Mouse (Mus musculus): ENCODE measurements around the gene Dnajc8.
A peak's percentile ranks its signal among the peaks of the same experiment; 100 is the strongest.
"Not testable (repeated sequence)": the region's sequence is repeated elsewhere in the genome, so short reads cannot be mapped to it uniquely, and the experiment has no call there.

Dnajc8 gene

DNA sequence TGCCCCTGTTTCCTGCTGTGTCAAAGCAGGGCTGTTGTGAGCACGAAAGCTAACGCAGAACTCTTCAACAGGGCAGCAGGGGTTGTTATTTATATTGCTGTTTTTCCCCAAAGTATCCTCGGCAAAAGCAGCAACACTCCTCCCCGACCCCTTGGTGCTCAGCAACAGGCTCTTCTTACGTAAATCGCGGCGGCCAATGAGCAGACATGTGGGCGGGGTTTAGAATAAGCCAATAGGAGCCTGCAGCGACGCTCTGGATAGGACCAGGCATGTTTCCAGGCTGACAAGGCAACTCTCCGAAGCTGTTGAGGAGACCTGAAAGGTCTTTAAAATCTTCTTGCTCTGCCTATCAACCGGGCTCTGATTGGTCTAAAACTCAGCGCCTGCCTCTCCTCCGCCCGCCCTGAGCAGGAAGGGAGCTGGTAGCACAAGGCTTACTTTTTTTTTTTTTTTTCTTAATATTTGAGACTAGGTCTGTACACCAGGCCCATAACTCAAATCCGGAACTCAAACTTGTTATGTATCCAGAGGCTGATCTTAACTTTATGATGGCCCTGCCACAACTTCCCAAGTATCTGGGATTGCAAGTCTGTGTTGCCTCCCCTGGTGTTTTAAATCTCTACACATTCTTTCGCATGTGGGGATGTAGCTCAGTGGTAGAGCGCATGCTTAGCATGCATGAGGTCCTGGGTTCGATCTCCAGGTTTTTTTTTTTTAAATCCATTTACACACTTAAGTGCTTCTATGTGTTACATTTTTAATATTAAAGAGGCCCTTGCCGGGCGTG is 19.8 kb upstream of the Dnajc8 start:
- ATAC-seq (ENCODE audit: low TSS enrichment) = peak; percentile 94

DNA sequence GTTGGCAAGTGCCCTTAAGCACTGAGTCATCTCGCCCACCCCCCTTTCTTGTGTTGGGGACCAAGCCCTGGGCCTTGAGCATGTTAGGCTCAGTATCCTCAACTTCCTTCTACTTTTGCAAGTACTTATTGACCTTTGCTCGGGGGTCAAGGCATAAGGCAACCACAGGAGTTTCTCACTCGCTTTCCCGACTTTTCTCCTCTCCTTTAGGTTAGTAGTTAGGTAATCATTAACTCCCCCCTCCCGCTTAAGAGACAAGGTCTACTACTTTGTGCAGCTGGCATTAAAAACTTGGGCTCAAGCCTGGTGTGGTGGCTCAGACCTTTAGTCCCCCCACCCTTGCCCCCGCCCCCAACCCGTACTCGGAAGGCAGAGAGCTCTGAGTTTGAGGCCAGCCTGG is 17.3 kb upstream of the Dnajc8 start:
- ATAC-seq (ENCODE audit: low TSS enrichment) = no peak

DNA sequence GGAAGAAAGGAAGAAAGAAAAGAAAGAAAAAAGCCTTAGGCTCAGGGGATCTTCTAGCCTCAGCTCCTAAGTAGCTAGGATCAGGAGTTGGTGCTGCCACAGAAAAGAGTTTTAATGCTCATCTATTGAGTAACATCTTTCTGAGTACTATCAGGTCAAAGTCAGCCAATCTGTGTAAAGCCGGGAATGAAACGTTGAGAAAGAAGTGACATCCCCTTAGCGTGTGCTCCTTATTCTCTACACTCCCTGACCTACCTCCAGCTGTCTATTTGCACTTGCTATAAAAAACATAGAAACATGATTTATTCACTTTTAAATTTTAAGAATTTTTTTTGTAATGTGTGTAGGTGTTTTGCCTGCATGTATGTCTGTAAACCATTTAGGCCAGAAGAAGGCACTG is 16.2 kb upstream of the Dnajc8 start:
- no peak for ATAC-seq (ENCODE audit: low TSS enrichment)

DNA sequence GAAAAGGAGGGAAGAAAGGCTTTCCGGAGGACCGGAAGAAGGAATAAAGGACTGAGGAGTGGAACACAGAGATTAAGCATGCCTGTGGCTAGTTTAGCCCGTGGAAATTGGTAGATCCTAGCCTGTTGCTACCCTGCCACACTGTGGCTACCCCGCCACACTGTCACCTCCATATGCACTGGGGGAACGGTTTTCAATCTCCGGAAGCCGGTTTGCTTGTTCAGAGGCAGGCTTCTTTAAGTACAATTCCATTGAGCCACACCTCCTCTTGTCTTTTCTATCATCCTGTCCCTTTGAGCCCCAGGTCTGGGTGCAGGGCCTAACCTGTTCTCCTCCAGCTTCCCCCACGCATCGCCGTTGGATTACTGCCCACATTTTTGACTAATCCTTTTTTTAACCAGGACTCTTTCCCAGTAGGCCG is 11.0 kb upstream of the Dnajc8 start:
- ATAC-seq (ENCODE audit: low TSS enrichment) = no peak

DNA sequence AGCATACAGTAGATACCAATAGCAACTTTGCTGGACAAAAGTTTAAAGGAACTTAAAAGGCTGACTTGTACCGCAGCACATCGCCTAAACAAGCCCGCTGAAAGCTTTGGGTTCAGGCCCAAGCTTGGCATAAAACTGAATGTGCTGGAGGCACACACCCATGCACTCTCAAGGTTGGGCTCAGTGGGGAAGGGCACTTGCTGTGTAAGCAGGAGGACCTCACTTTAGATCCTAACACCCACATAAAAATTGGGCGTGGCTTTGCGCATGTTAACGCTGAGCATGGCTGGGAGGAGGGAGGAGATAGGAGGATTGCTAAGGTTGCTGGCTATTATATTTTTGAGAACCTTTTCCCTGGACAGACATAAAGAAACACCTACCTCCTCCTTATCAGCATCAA is 10.5 kb upstream of the Dnajc8 start:
- ATAC-seq (ENCODE audit: low TSS enrichment) = no peak; the same call in 1 of the 2 replicates

DNA sequence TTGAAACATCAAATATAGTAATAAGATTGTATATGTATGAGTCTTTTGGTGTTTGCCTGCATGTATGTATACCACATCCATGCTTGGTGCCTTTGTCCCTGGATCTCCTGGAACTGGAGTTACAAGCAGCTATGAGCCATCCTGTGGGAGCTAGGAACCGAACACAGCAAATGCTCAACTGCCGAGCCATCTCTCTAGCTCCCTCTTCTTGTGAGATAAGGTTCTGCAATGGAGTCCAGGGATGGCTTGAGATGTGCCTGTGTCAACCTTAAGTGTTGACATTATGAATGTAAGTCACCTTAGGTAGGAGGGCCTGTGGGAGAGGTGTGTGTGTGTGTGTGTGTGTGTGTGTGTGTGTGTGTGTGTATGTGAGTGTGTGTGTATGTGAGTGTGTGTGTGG is 8.7 kb upstream of the Dnajc8 start:
- ATAC-seq (ENCODE audit: low TSS enrichment) = no peak

DNA sequence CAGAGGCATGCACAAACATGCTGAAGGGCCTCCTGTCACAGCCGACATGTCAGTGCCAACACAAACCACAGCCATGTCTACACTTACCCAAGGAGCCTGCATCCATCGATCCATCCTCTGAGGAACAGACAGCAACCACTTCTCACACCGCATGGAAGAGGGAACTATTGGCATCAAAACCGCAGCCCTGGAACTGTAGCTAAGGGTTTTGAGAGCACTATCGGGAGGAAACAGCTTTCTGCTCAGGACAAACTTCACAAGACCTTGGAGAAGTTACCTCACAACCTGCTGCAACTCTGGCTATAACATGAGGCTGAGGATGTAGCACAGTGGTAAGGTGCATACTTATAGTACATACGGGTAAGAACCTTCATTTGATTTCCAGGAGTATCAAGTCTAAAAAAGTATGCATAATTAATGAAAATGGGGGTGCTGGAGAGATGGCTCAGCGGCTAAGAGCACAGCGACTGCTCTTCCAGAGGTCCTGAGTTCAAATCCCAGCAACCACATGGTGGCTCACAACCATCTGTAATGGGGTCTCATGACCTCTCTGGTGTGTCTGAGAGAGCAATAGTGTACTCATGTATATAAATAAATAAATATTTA is 7.3 kb upstream of the Dnajc8 start:
- no peak for ATAC-seq (ENCODE audit: low TSS enrichment)

DNA sequence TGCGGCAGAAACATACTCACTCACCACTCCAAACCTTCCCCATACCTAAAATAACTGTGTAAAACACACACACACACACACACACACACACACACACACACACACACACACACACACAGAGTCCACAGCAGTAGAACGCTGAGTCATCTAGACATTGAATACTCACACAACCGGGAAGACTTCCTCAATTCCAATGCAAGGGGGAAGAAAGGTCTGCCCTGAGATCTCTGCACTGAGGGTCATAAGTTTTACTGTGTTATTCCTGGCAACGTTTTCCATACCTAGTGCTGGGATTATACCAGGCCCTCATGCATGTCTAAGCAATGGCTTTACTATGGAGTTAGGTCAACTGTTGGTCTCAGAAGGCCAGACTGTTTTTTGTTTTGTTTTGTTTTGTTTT is 6.0 kb upstream of the Dnajc8 start:
- ATAC-seq (ENCODE audit: low TSS enrichment) = no peak

DNA sequence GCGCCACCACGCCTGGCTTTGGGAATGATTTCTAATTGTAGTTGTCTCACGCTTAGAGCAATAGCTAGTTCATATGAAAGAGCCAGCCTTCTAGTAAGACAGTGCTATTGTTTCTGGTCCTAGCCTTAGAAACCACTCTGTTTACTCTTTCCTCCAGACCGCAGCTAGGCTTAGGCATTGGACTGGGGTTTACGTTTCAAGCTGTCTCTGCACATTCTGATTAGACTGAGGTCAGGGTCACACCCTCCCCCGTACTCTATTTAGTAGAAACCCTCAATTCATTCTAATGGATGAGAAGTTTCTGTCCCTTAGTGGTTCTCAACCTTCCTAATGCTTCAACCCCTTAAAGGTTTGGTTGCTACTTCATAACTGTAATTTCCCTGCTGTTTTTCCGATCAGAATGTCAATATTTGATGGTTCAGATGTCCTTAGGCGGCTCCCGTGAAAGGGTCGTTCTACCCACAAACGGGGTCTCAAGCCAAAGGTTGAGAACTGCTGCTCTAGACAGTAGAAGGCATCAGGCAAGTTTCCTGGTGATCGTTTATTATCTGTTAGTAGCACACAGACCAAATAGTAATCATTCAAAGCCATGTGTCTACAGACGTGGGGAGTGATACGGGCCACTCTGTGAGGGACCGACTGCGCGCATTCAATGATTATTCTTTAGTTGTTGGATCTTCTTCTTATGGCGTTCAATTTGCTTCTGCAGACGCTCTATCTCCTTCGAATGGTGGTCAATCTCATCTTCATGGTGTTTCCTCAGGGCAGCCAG is 5.1 kb upstream of the Dnajc8 start:
- no peak for ATAC-seq (ENCODE audit: low TSS enrichment)

DNA sequence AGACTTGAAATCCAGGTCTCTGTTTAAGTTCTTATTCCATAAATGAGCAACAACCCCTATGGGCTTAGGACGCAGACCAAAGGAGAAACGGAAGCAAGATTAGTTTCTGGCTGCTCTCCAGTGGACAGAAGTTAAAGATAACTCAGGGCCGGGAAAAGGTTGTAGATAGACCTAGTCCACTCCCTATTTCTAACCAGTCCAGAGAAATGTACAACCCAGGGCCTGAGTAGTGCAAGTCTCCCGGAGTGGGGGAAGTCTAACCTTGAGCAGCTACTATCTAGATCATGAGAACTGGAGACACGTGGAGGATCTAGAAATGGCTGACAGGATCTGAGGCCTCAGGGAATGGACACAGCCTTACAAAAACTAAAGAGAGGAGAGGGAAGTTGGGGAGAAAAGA is 2.9 kb upstream of the Dnajc8 start:
- peak; percentile 13; the same call in 1 of the 2 replicates for ATAC-seq (ENCODE audit: low TSS enrichment)

DNA sequence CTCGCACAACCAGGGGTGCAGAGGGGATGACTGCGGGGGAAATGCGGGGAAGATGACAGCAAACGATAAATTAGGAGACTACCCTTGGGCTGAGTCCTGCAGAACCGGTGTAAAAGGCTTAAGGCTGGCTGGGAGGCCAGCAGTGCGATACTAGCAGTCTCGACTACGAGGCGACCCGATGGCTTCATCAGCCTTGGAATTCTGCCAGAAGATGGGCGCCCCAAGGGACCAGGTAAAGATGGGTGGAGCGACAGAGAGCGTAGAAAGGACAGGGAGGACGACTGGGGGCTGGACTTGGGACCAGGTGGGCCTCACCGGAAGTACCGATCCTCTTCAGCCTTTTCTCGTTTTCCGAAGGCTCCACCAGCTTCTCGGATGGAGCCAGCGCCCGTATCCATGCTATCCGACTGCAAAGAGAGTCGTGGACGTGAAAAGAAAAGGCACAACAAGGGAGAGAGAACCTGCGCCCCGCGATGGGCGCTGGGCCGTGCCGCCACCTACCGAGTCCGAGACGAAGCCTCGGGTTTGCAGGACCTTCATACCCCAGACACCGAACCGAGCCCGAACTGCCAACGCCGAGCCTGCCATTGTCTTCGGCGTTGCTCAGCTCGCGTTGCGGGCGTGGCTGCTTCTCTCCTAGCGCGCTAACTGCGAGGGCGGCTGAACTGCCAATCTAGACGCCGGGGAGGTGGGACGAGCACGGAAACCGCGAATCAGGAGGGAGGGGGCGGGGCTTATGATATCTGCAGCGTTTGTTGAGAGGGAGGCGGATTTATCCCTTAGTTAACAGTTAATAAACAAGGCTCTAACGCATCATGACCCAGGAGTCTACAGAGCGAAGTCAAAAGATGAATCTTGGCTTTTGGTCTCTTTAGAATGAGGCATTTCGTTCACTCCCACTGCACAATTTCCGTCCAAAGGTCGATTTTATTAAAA is 2.1 kb upstream of the Dnajc8 start, which contains the start of gene Atpif1:
Gene Atpif1 (minus strand): TSS at position 679 of the 936 bp plus-strand sequence.
- peak; percentile 88 for ATAC-seq (ENCODE audit: low TSS enrichment)

DNA sequence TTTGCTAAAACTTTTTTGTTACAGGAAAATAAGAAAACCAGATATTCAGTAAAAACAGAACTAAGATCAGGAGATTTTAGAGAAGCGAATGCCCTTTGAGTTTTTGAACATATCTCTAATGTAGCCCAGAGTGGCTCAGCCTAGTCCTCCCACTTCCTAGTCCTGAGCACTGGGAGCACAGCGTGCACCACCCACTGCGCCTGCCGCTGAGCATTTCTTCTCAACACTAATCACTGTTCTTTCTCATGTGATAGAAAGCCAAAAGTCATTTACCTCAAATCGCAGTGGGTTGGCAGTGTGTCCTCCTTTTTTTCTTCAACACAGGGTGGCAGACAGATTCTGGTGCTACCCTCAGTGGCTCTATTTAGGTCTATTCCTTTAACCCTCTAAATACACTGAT is 4.1 kb downstream of the Dnajc8 start:
- no peak for ATAC-seq (ENCODE audit: low TSS enrichment)

DNA sequence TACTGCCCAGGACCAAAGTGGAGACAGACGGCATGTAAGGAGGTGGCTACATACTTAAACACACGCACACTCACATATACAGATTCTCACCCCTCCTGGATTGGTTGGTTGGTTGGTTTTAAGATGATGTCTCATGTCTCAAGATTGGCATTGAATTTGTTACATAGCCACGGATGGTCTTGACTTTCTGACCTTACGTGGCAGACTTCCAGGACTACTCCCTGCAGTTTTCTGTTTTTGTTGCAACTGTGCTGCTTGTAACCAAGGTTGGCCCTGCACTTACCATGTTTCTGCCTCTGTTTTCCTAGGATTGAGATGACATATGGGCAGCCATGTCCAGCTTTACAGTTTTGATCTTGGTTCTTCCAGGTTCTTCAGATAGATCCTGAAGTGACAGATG is 6.1 kb downstream of the Dnajc8 start:
- ATAC-seq (ENCODE audit: low TSS enrichment) = no peak

DNA sequence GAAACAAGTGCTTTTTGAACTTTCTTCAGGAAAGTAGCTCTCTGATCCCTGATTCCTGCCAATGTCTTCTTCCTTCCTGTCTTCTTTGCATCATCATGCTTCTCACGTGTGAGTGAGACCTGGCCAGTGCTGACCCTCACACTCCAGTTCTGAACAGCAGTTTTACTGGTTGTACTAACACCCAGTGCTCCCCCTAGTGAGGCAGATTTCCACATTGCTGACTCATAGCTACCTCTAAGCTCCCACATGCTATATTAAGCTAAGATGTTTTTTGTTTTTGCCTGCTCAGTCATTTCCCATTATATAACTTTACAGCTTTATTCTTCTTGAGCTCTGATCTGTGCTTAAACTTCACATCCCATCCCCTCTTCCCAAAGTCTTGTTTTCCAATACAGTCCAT is 7.4 kb downstream of the Dnajc8 start:
- peak; percentile 85 for ATAC-seq (ENCODE audit: low TSS enrichment)

DNA sequence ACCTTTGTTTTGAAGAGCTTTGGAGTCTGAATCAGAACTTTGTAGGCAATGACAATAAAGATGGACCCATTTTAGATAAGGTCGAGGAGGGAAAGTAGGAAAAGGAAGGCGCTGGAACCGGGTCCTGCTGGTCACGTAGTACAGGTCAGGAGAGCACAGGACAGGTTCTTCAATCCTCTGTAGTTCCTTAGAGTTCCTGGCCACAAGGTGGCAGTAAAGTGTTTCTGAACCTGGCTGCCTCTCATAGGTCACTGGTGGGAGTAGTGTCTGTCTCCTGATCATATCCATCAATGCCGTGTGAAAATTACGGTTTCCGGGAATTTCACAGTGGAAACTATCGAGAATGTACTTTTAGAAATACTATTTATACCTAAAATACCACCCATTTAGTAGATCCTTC is 10.5 kb downstream of the Dnajc8 start:
- no peak for ATAC-seq (ENCODE audit: low TSS enrichment)

DNA sequence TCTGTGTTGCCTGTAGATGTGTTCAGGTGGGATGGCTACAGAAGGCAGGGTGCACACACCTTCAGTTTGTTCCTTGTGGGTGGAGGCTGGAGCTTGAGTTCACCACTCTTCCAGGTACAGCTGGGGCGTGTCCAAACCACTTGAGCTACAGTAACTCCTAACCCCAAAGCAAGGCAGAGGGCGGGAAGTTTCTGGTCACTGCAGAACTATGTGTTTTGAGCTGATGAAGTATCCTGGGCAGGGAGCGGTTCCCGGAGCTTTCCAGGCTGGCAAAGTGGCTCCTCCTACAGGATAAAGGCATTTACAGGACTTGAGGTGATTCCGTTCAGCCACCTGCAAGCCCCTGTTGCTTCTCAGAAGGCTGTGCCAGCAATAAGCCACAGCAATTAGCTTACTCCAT is 18.9 kb downstream of the Dnajc8 start:
- ATAC-seq (ENCODE audit: low TSS enrichment) = 0 out of 2 replicates have a peak, but pooled peaks have one; percentile 7

DNA sequence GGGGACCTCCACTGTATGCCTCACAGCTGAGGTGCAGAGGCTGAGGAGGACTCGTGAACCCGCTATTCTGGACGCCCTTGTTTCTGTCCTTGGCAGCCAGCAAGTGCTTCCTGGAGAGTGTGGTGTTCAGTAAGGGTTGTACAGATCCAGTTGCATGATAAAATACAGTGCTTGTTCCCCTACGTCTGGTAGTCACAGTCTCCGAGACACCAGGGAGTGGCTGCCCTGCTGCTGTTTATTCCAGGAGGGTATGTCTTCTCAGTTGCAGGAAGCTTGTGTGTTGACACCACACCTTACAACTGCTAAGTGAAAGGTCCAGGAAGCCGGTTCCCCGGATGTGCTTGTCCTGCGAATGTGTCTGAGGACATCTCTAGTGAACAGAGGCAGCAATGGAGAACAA is 19.3 kb downstream of the Dnajc8 start:
- 0 out of 2 replicates have a peak, but pooled peaks have one; percentile 23 for ATAC-seq (ENCODE audit: low TSS enrichment)

DNA sequence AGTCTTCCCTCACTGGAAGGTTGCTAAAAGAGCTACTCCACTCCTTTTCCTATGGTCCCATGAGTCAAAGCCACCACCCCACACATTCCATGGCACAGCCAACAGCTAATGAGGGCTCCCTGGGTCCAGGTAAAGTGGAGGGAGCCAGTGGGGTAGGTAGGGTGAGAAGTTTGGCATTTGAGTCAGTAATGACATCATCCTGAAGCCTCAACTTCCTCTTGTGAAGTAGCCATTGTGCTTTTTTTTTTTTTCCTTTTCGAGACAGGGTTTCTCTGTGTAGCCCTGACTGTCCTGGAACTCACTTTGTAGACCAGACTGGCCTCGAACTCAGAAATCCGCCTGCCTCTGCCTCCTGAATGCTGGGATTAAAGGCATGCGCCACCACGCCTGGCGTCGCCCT is 20.2 kb downstream of the Dnajc8 start:
- not testable (repeated sequence) for ATAC-seq (ENCODE audit: low TSS enrichment)

DNA sequence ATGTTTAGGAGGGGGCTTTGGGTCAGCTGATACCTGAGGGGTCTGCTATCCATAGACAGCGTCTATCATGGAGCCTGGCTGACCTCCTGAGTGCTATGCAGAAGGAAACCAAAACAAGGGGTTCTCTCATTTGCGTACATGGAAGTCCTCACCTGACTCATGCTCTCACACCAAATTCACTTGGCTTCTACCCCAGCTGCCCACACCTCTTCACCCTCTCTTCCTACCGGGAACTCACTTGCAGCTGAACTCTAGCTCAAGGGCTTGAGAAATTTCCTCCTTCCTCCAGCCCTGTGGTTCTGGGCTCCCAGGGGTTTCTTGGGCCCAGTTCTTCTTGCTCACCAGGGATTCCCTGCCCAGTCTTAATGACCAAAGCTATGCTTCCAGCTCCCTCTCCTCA is 27.9 kb downstream of the Dnajc8 start:
- ATAC-seq (ENCODE audit: low TSS enrichment) = no peak

DNA sequence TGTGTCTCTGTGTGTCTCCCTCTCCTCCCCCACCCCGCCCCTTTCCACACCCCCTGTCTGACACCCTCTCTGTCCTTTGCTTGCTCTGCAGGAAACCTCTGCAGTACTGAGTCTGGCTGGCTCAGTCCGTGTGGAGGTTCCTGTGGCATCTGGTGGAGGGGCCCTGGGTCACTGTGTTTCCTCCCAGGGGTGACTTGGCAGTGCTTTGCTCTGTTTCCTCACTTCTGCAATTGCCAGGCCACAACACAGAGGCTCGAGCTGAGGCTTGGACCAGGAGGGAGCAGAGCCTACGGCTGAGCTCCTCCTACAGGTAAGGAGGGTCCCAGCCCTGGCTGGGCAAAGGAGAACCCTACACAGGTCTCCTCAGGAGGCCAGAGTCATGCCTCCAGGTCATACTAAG is 28.6 kb downstream of the Dnajc8 start, which contains the start of gene Ptafr:
Gene Ptafr (plus strand): TSS at position 103 of the 400 bp plus-strand sequence.
- ATAC-seq (ENCODE audit: low TSS enrichment) = no peak; the same call in 1 of the 2 replicates

DNA sequence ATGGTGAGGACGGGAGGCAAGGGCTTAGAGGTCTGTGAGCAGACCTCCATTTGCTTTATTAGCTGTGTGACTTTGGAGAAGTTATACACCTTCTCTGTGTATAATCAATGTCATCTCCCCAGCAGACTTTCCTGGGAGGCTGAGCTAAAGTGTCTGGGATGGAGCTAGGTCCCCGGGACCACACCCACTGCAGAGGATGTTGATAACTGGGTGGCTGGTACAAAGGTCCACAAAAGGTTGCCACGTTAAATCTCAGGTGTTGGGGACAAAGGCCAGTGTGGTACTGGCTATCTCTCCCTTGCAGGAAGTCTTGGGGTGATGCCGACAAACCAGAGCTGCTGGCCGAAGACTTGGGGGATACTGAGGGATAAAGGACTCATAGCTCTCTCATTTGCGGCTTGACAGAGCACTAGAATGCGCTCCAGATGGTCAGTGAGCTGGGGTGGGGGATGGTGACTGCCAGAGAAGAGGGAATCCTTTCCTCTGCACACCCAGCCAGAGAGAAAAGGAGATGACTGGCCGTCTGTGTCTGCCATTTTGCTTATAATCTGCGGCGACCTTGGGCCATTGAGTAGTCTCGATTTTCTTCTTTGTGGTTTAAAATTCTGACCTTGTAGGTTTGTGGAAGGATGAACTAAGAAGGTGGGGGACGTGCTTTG is 29.9 kb downstream of the Dnajc8 start:
- no peak for ATAC-seq (ENCODE audit: low TSS enrichment)

All from frontal cortex, adult (tissue).